26 mouse cellular contexts compared by ENCODE assay signal in genomic region chr4:63845760-63846159, GRCm38 (mm10). TPM values are rescaled to one million over a fixed set of nuclear protein-coding genes. Genes with fewer than 3 reads are reported as not detected.
DNase-seq lines count a peak whose midpoint lies in the region; ATAC-seq and TF ChIP-seq lines count a peak whose summit lies in the region.
"Had no signal": no experiment of that assay in that cellular context is flagged by ENCODE, and none has a peak within 500 bp of the region (broad histone marks: within the 10 kb centered on the region; RNA-seq: fewer than 3 reads in every experiment).

No protein-coding gene starts in this region.

- H3K27ac ChIP-seq in CH12.LX (ENCODE audit: insufficient read depth, low read depth) = peak overlapping the region; percentile 76
- H3K27ac ChIP-seq in intestine, embryonic 15.5 days = no peak overlapping the region
- H3K27ac ChIP-seq: embryonic facial prominence, embryonic 12.5 days; embryonic facial prominence, embryonic 15.5 days; forebrain, embryonic 15.5 days; heart, embryonic 15.5 days; hindbrain, embryonic 10.5 days; hindbrain, embryonic 13.5 days had no signal

- WGBS in intestine, embryonic 15.5 days = 73% methylated on average over 2 of the region's 2 CpGs

- H3K4me1 ChIP-seq in CH12.LX (ENCODE audit: control insufficient read depth in 1 of 2, insufficient read depth in 2 of 2) = peaks cover 51 to 94% of the 10 kb centered on the region in 2 experiments
- no peaks in the 10 kb centered on the region; the same call in 1 of the 2 replicates for H3K4me1 ChIP-seq in intestine, embryonic 15.5 days (replicated peaks)
- H3K4me1 ChIP-seq: embryonic facial prominence, embryonic 12.5 days; embryonic facial prominence, embryonic 15.5 days; forebrain, embryonic 15.5 days; heart, embryonic 12.5 days; heart, embryonic 15.5 days; hindbrain, embryonic 10.5 days; hindbrain, embryonic 13.5 days had no signal

- in situ Hi-C loops in CH12.LX (cut with MboI; ENCODE audit: low pct_ligation_motif_present, low pct_unique_long_range_greater_than_20kb, low sequenced_read_pairs) = no loop called here

- no peak overlapping the region for H3K4me3 ChIP-seq in CH12.LX (replicated peaks in 1 of 3; ENCODE audit: low read depth in 2 of 3, low read length in 2 of 3, poor library complexity in 1 of 3)
- no peak overlapping the region for H3K4me3 ChIP-seq in intestine, embryonic 15.5 days (replicated peaks)
- H3K4me3 ChIP-seq: embryonic facial prominence, embryonic 12.5 days; embryonic facial prominence, embryonic 15.5 days; forebrain, embryonic 15.5 days; heart, embryonic 12.5 days; heart, embryonic 15.5 days; hindbrain, embryonic 10.5 days; hindbrain, embryonic 13.5 days had no signal

- peak; percentile 27 for DNase-seq in CD4-positive helper T cell, adult 2 months (ENCODE audit: low read depth, low spot score)
- DNase-seq in CH12.LX (ENCODE audit: extremely low read depth) = no peak
- DNase-seq in right cerebral cortex, adult 2 months (ENCODE audit: low spot score in 2 of 2) = no peak
- no peak for DNase-seq in adrenal gland, postnatal 14 days
- DNase-seq: adrenal gland, postnatal 10 days; cerebellum, adult 11 months; cerebellum, adult 2 months; cerebellum, adult 9-11 months; cerebellum, postnatal 25 days; gastrocnemius, postnatal 25 days; heart, adult 18-20 months; heart, postnatal 10 days; heart, postnatal 36 days had no signal

- peaks cover 49 to 77% of the 10 kb centered on the region in 2 experiments for H3K36me3 ChIP-seq in CH12.LX (replicated peaks in 1 of 2; ENCODE audit: control insufficient read depth in 1 of 2, insufficient read depth in 1 of 2, low read length in 1 of 2)
- H3K36me3 ChIP-seq in intestine, embryonic 15.5 days = no peaks in the 10 kb centered on the region
- H3K36me3 ChIP-seq: embryonic facial prominence, embryonic 12.5 days; embryonic facial prominence, embryonic 15.5 days; forebrain, embryonic 15.5 days; heart, embryonic 12.5 days; heart, embryonic 15.5 days; hindbrain, embryonic 10.5 days; hindbrain, embryonic 13.5 days had no signal

- no peak for TF ChIP-seq RAD21 in CH12.LX (IDR thresholded peaks at IDR 0.05; ENCODE audit: low read depth, low read length)

- peaks cover 48% of the 10 kb centered on the region for H3K79me2 ChIP-seq in CH12.LX (replicated peaks; ENCODE audit: control insufficient read depth, extremely low read depth, insufficient read depth, poor library complexity, severe bottlenecking)

- H3K27me3 ChIP-seq in CH12.LX (replicated peaks) = no peaks in the 10 kb centered on the region
- no peaks in the 10 kb centered on the region for H3K27me3 ChIP-seq in intestine, embryonic 15.5 days (replicated peaks)
- H3K27me3 ChIP-seq: embryonic facial prominence, embryonic 12.5 days; embryonic facial prominence, embryonic 15.5 days; forebrain, embryonic 15.5 days; hindbrain, embryonic 13.5 days had no signal

- H3K9ac ChIP-seq in CH12.LX (ENCODE audit: insufficient read depth, low read depth) = peak overlapping the region; percentile 12; the same call in 1 of the 2 replicates
- H3K9ac ChIP-seq in intestine, embryonic 15.5 days = no peak overlapping the region
- H3K9ac ChIP-seq: embryonic facial prominence, embryonic 12.5 days; embryonic facial prominence, embryonic 15.5 days; forebrain, embryonic 15.5 days; heart, embryonic 12.5 days; heart, embryonic 15.5 days; hindbrain, embryonic 13.5 days had no signal

- TF ChIP-seq POLR2A in CH12.LX (IDR thresholded peaks at IDR 0.05; ENCODE audit: low read depth, low read length) = no peak

- dilution Hi-C loops in CH12.LX (cut with MboI; ENCODE audit: extremely low pct_ligation_motif_present, extremely low pct_unique_long_range_greater_than_20kb, low sequenced_read_pairs) = no loop called here

- H3K9me3 ChIP-seq in CH12.LX (replicated peaks; ENCODE audit: low read length) = no peaks in the 10 kb centered on the region
- H3K9me3 ChIP-seq in intestine, embryonic 15.5 days = no peaks in the 10 kb centered on the region
- H3K9me3 ChIP-seq: embryonic facial prominence, embryonic 12.5 days; embryonic facial prominence, embryonic 15.5 days; forebrain, embryonic 15.5 days; heart, embryonic 12.5 days; heart, embryonic 15.5 days; hindbrain, embryonic 10.5 days; hindbrain, embryonic 13.5 days had no signal

- ATAC-seq in inflammation-experienced regulatory T-cells, adult 6 months = peak; percentile 28
- ATAC-seq in intestine, embryonic 15.5 days = no peak
- ATAC-seq: forebrain, embryonic 15.5 days; hindbrain, embryonic 16.5 days had no signal

- no peak for TF ChIP-seq CTCF in CH12.LX (conservative IDR thresholded peaks at IDR 0.05 in 1 of 2, IDR thresholded peaks at IDR 0.05 in 1 of 2; ENCODE audit: low read depth in 2 of 2, low read length in 2 of 2)

- 0 out of 2 replicates have a peak, but pooled peaks have one; percentile 26 for TF ChIP-seq EP300 in CH12.LX (IDR thresholded peaks at IDR 0.05; ENCODE audit: low read length)

- H3K4me2 ChIP-seq in CH12.LX (ENCODE audit: insufficient read depth, low read depth, poor library complexity, severe bottlenecking) = 0 out of 2 replicates have a peak overlapping the region, but pooled peaks have one; percentile 16
- no peak overlapping the region for H3K4me2 ChIP-seq in intestine, embryonic 15.5 days (replicated peaks)
- H3K4me2 ChIP-seq: embryonic facial prominence, embryonic 12.5 days; embryonic facial prominence, embryonic 15.5 days; forebrain, embryonic 15.5 days; heart, embryonic 12.5 days; heart, embryonic 15.5 days; hindbrain, embryonic 13.5 days had no signal

TF ChIP-seq in CH12.LX, 34 proteins besides CTCF, POLR2A, EP300 and RAD21:
- TF ChIP-seq UBTF (IDR thresholded peaks at IDR 0.05; ENCODE audit: low read depth, low read length) (no peak), MAZ (IDR thresholded peaks at IDR 0.05; ENCODE audit: low read depth, low read length) (0 out of 2 replicates have a peak, but pooled peaks have one; percentile 26), TCF12 (IDR thresholded peaks at IDR 0.05; ENCODE audit: low read depth, low read length) (no peak), NRF1 (IDR thresholded peaks at IDR 0.05; ENCODE audit: low read depth, low read length) (no peak), ZKSCAN1 (IDR thresholded peaks at IDR 0.05; ENCODE audit: borderline replicate concordance, low read depth, low read length) (no peak), TBP (conservative IDR thresholded peaks at IDR 0.05; ENCODE audit: low read depth, low read length) (no peak), USF2 (conservative IDR thresholded peaks at IDR 0.05; ENCODE audit: low read depth, low read length) (peak; percentile 57), ELF1 (IDR thresholded peaks at IDR 0.05; ENCODE audit: low read depth, low read length) (no peak), IRF4 (IDR thresholded peaks at IDR 0.05; ENCODE audit: low read depth, low read length) (no peak), ZNF384 (IDR thresholded peaks at IDR 0.05; ENCODE audit: low read depth, low read length) (peak; percentile 69), USF1 (IDR thresholded peaks at IDR 0.05; ENCODE audit: low read depth, low read length) (peak; percentile 71), MAX (IDR thresholded peaks at IDR 0.05; ENCODE audit: low read length) (no peak), CHD1 (IDR thresholded peaks at IDR 0.05; ENCODE audit: low read depth, low read length) (no peak; the same call in 1 of the 2 replicates), MXI1 (IDR thresholded peaks at IDR 0.05; ENCODE audit: low read depth, low read length) (peak; percentile 44; the same call in 1 of the 2 replicates), JUND (conservative IDR thresholded peaks at IDR 0.05; ENCODE audit: low read depth, low read length) (no peak), BHLHE40 (IDR thresholded peaks at IDR 0.05; ENCODE audit: low read depth, low read length) (peak; percentile 68), KAT2A (IDR thresholded peaks at IDR 0.05; ENCODE audit: insufficient replicate concordance, low read length) (no peak), CHD2 (IDR thresholded peaks at IDR 0.05; ENCODE audit: low read length) (no peak), SMC3 (IDR thresholded peaks at IDR 0.05; ENCODE audit: low read depth, low read length) (no peak), POLR2AphosphoS2 (IDR thresholded peaks at IDR 0.05; ENCODE audit: low read depth, low read length) (0 out of 2 replicates have a peak, but pooled peaks have one; percentile 34), ZMIZ1 (IDR thresholded peaks at IDR 0.05; ENCODE audit: low read depth, low read length) (no peak), ZC3H11A (IDR thresholded peaks at IDR 0.05; ENCODE audit: low read depth, low read length) (no peak), JUN (IDR thresholded peaks at IDR 0.05; ENCODE audit: insufficient read depth, low read depth, low read length) (no peak), ETS1 (conservative IDR thresholded peaks at IDR 0.05; ENCODE audit: low read depth, low read length) (0 out of 2 replicates have a peak, but pooled peaks have one; percentile 18)
TF ChIP-seq in CH12.LX: peak in this region for 8.

RNA-seq across cellular contexts. Expression of gene Tnfsf8, which starts 15.4 kb away (rescaled TPM):
- 15.6 and 22.8 TPM in 2 replicates for total RNA-seq in CH12.LX (2012; rRNA removed)
- 67.9 and 72.5 TPM in 2 replicates for total RNA-seq in CH12.LX (2014; rRNA removed)
- polyA plus RNA-seq in CH12.LX (2012; ENCODE audit: insufficient read length, low read depth) = 19.4 and 19.8 TPM in 2 replicates
- 100 to 1,000 TPM in 2 of 3 experiments, 10 to 100 TPM in 1; 86.1 to 126 (median 123) TPM for polyA plus RNA-seq in inflammation-experienced regulatory T-cells, adult 6 months (2017; shearing (Covaris generic))
- 0.04 and 0.06 TPM in 2 replicates for polyA plus RNA-seq in intestine, embryonic 15.5 days (2015; fragmentation: Nextera tagmentation; extraction: Ambion mirVana)
- total RNA-seq in adrenal gland, postnatal 14 days (2021) = 0.41 TPM in 1 of 2 replicates, not detected in the other
- total RNA-seq: adrenal gland, postnatal 4 days; gastrocnemius, adult 8-10 months; gastrocnemius, postnatal 25 days; heart, postnatal 10 days; heart, postnatal 36 days had no signal
- polyA plus RNA-seq: embryonic facial prominence, embryonic 12.5 days; embryonic facial prominence, embryonic 15.5 days; forebrain, embryonic 11.5 days; heart, embryonic 12.5 days; hindbrain, embryonic 10.5 days had no signal

Comparison
In these comparisons a context has a peak if more than half of its experiments do, and no peak if none do; other contexts are left out.
1. RNA of gene Tnfsf8, which starts 15.4 kb away (polyA plus RNA-seq): 86.1 to 126 TPM in inflammation-experienced regulatory T-cells, adult 6 months and 19.4 to 19.8 TPM in CH12.LX; 0.04 to 0.06 TPM in intestine, embryonic 15.5 days; every median in the first group is over 10 times any median in the second.